Mouse (Mus musculus) subcutaneous adipose tissue, adult 2 months (tissue): ENCODE data around the gene Ntn4. TPM values are rescaled to one million over a fixed set of nuclear protein-coding genes. Genes with fewer than 3 reads are reported as not detected.

ENCODE experiments used
- polyA plus RNA-seq: library from polyadenylated mRNA; depleted of rRNA; stranded (reverse); fragments of >200 nt; gene quantifications from 2 replicates; pipeline ENCODE4 v1.2.3, GENCODE M21; 2012; ENCODE audit warnings: low replicate concordance; rRNA removed

Gene Ntn4
- polyA plus RNA-seq: 6.2 and 13.3 TPM in 2 replicates

GRCm38 (mm10) chr10:93640521-93640952, at the start of gene Ntn4:
TSS of gene Ntn4 (plus strand) at chr10:93640681.

Other genes with a start within 250 kb of the Ntn4 start
- 55.1 and 92.3 TPM in 2 replicates for gene Lta4h, start 187.3 kb upstream of the Ntn4 start, polyA plus RNA-seq
- 0.18 and 0.33 TPM in 2 replicates for gene Hal, start 151.9 kb upstream of the Ntn4 start, polyA plus RNA-seq
- 0.06 and 0.71 TPM in 2 replicates for gene Amdhd1, start 100.6 kb upstream of the Ntn4 start, polyA plus RNA-seq
- not detected in 2 replicates for gene Ccdc38, start 100.0 kb upstream of the Ntn4 start, polyA plus RNA-seq
- gene Snrpf, start 51.0 kb upstream of the Ntn4 start, polyA plus RNA-seq: 13.1 and 46.4 TPM in 2 replicates
- gene Usp44, start 190.9 kb downstream of the Ntn4 start, polyA plus RNA-seq: not detected in 2 replicates